Mouse (Mus musculus): ENCODE measurements around the gene Vps9d1.
"Not testable (repeated sequence)": the region's sequence is repeated elsewhere in the genome, so short reads cannot be mapped to it uniquely, and the experiment has no call there.

Vps9d1 gene

DNA sequence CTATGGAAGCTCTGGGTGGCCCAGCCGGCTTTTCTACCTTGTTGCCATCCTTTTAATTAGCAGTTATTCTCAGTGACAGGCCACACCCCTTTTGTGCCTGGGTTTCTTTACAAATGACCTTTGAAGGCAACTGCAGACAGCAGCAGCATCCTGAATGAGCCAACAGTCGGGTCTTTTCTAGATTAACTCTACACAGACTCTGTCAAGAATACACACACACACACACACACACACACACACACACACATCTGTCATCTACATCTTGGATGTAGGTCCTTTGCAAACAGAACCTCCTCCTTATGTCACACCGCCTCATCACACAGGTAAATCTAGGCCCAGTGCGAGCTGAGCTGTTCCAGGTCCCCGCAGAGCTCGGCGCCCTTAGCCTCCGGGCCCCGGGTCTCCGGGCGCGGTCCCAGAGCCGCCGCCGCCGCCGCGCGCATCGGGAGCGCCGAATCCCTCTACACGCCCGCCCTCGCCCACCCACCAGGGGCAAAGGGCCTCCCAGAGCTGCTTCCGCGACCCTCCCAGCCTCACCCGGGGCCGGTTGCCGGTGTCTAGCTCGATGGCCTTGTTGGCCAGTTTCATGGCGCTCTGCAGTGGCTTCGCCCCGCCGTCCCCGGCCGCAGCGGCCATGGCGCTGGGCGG lies 573 bp downstream of the Vps9d1 start:
- in situ Hi-C loops (cut with MseI, MboI), result no loop called here

- in situ Hi-C loops (cut with MseI, MboI), result no loop called here
Measured at GRCm38 (mm10) chr8:123252925-123253324, 1.2 kb downstream of the Vps9d1 start.

DNA sequence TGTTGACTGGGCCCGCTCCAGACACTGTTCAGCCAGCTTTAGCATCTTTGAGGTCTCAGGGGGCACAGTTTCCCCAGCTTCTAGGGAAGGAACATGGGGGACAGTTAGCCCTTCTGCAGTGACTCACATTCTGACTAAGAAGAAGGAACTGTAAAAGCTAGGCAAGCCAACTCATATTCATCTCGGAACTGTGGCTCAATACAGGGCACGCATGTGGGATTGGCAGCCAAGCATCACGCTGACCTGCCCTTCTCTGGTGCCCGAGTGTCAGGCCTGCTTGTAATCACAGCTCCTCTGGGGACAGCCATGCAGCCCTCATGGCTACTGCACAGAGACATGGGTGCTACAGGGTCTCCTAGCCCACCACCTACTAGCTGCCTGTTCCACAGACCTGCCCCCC lies 3.2 kb downstream of the Vps9d1 start:
- in situ Hi-C loops (cut with MseI, MboI), result no loop called here

- in situ Hi-C loops (cut with MseI, MboI), result no loop called here
Measured at GRCm38 (mm10) chr8:123248596-123248995, 5.6 kb downstream of the Vps9d1 start.

DNA sequence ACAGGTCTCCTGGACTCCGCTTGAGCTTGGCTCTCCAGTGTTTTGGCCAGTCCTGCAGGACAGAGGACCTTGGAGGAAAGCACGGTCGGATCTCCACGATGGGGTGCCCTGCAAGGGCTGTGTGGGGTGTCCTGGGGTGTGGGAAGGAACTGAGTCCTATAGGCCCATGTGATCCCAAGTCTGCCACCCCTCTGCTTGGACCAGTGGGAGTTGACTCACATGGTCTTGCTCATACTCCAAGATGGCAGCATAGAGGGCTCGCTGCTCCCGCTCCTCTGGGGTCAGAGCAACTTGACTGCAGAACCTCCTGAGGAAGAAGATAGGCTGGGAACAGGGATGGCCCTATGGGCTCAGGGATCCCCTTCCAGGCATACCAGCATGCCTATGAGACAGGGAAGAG lies 6.4 kb downstream of the Vps9d1 start:
- in situ Hi-C loops (cut with MseI, MboI), result no loop called here

GRCm38 (mm10) chr8:123245543-123245942 lies 8.6 kb downstream of the Vps9d1 start:
- in situ Hi-C loops (cut with MseI, MboI), result no loop called here

- in situ Hi-C loops (cut with MseI, MboI), result no loop called here
Measured at GRCm38 (mm10) chr8:123244382-123244781, 9.8 kb downstream of the Vps9d1 start.

DNA sequence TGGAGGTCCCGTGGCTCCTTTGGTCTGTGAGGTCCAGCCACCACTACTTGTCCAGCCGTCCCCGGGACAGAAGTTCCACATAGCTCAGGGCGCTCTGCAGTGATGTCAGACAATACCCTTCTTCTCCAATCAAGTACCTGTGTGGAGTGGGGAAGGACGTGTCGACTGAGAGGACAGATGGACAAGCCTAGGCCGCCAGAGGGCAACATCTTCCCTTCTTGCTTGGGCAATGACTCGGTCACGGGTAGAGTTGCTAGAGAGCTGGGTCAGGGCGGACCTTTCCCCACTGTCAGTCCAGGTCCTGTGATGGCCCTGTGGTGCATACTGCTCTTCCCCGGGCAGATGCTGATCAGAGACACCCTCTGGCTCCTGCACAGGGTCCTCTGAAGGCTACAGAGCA lies 11.1 kb downstream of the Vps9d1 start:
- in situ Hi-C loops (cut with MseI, MboI), result no loop called here

GRCm38 (mm10) chr8:123242107-123242923 lies 11.8 kb downstream of the Vps9d1 start:
- in situ Hi-C loops (cut with MseI, MboI), result no loop called here

DNA sequence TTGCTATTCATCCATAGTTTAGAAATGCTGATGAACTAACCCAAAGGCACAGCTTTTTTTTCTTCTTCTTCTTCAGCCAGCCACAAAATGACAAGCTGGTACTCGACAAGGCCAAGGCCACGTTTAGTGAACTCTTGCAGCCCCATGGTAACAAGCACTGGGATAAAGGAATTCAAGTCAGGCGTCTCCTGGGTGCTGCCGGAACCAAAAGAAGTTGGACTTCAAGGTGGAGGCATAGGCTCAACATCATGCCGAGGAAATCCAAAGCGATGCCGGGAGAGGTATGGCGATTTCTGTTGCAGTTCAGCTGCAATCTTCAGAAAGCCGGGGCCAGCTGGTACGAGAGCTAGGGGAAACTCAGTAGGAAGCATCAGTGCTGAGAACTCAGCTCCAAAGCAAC lies 14.8 kb downstream of the Vps9d1 start:
- in situ Hi-C loops (cut with MseI, MboI), result no loop called here

DNA sequence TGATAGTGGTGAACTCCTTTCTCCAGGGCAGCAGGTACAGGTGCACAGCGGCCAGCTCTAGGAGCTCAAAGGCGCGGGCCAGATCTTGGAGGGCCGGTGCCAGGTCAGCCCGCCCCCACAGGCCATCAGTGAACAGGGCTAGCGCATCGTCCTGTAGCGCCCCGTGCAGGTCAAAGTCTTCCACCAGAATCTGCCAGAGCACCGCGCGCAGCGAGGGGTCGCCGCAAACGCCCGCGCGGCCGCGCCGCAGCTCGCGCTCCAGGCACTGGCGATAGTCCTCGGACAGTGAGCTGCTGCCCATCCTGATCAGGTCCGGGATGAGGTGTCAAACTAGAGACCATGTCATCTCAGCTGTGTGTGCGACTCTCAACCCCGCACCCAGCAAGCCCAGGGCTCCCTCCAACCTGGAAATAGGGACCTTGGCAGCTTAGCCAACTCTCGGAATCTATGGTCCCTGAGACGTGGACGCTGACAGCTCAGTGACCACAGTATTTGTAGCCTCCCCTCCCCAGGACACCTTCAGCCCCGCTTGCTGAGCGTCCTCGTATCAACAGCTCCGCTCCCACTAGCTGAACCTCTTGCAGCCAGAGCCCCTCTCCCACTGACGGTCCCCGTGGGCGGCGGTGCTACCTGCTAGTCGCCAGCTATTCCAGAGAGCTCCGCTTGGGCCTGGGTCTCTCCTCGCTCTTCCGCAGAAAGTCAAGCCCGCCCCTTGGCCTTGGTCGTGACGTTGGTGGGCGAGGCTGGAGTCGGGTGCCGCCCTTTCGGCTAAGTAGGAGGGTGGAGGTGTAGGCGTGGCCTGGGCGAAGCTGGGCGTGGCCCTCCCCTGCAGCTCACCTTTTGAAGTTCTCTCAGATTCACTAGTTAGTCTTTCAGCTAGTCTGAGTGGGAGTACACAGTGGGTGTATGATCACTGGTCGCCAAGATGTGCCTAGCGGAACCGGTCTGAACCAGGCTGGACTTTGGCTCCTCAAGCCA lies 18.3 kb downstream of the Vps9d1 start, which contains the start of gene Spata2l:
Gene Spata2l, minus strand, starts transcription at position 714 of the 978 bp plus-strand sequence.
- in situ Hi-C loops (cut with MseI, MboI), result no loop called here

DNA sequence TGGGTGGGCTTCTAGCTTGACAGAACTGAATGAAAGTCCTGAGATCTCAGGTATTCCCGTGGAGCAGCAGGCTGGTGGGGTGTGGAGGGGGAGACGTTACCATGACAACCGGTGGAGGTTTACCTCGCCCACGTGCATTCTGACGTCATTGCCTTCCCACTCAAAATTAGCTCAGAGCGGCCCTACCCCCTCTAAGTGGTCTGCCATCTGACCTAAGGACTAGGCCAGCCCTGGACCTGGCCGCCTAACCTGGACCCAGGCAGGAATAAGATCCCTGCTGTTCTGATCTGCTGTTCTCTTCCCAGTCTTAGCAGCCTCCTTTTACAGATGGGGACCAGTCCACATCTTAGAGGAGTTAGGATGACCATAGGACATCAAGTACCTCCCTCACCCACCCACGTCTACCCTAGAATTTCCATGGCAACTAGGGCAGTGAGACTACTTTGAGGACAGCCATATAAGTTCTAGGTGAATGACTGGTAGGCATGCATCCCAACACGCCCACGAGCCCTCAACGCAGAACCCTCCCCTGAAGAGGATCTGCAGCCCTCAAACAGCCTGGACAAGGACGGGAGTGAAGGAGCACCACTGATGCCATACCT lies 19.1 kb downstream of the Vps9d1 start:
- in situ Hi-C loops (cut with MseI, MboI), result no loop called here

GRCm38 (mm10) chr8:123233760-123234159 lies 20.4 kb downstream of the Vps9d1 start:
- in situ Hi-C loops (cut with MseI, MboI), result no loop called here

GRCm38 (mm10) chr8:123233300-123233699 lies 20.8 kb downstream of the Vps9d1 start:
- in situ Hi-C loops (cut with MseI, MboI), result no loop called here

- in situ Hi-C loops (cut with MseI, MboI), result no loop called here
Measured at GRCm38 (mm10) chr8:123232553-123232952, 21.6 kb downstream of the Vps9d1 start.

GRCm38 (mm10) chr8:123231742-123232141 lies 22.4 kb downstream of the Vps9d1 start:
- in situ Hi-C loops (cut with MseI, MboI), result no loop called here

DNA sequence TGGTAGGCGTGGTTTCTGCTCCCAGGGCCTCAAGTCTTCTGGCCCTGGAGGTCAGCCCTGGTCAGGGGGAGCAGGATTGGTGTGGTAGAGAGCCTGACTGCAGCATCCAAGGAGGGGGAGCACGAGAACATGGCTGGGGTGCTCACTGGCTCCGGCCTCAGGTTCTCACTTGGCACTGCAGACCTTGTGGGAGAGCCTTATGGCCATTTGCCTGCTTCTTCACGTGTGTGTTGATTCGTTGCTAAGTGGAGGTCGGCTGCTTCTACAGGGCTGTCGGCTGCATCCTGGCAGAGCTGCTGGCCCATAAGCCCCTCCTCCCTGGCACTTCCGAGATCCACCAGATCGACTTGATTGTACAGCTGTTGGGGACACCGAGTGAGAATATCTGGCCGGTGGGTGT lies 23.8 kb downstream of the Vps9d1 start:
- in situ Hi-C loops (cut with MseI, MboI), result not testable (repeated sequence)

DNA sequence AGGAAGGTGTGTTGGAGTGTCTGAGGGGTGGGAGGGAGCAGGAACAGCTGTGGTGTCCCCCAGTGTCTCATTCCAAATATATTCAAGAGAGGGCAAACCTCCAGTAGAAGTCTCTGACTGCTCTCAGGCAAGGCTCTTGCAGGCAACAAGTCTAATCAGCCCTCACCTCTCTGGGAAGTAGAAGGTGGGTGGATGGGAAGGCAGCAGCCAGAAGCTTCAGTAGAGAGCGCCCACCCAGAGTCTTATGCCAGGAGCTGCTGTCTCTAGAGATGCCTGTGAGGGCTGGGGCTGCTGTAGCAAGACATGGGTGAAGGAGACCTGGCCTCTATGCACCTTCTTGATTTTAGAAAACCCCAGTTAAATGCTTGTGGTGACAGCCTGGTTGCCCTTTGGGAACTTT lies 25.7 kb downstream of the Vps9d1 start:
- in situ Hi-C loops (cut with MseI, MboI), result no loop called here

- in situ Hi-C loops (cut with MseI, MboI), result loop anchor here in 1 of 2 experiments (25.0 kb wide), 1 partner anchor 112 kb away; the partner anchor contains the start of genes Cpne7 and Rpl13
Measured at GRCm38 (mm10) chr8:123224278-123225266, 29.6 kb downstream of the Vps9d1 start, which contains the start of gene Cdk10. Cdk10 (plus strand) TSS chr8:123224842.

GRCm38 (mm10) chr8:123220917-123221316 lies 33.2 kb downstream of the Vps9d1 start:
- in situ Hi-C loops (cut with MseI, MboI), result loop anchor here in 1 of 2 experiments (25.0 kb wide), 1 partner anchor 109 kb away; the partner anchor contains the start of genes Cpne7 and Rpl13
